Mouse (Mus musculus): ENCODE data around the gene Efhc1. TPM values are rescaled to one million over a fixed set of nuclear protein-coding genes. Genes with fewer than 3 reads are reported as not detected.

The Efhc1 gene
- polyA plus RNA-seq, 1 experiment from 2014 or later = 2.0 TPM

- DNase-seq (ENCODE audit: low spot score) (no peak), ATAC-seq (replicated peaks; ENCODE audit: low FRiP score, low read depth) (no peak)
- no peak overlapping the region for H3K4me2 ChIP-seq (ENCODE audit: low read length)
- peaks cover 10% of the 10 kb centered on the region; the same call in 1 of the 2 replicates for H3K36me3 ChIP-seq (ENCODE audit: insufficient read depth, low read length)
- no peaks in the 10 kb centered on the region for H3K9me3 ChIP-seq (replicated peaks; ENCODE audit: low read length)
- 83% methylated on average over 11 of the region's 11 CpGs for whole genome bisulfite sequencing
- no peaks in the 10 kb centered on the region for H3K4me1 ChIP-seq (replicated peaks; ENCODE audit: insufficient read depth, low read length)
- H3K4me3 ChIP-seq (replicated peaks; ENCODE audit: low read depth, low read length) = no peak overlapping the region
- TF ChIP-seq CTCF (IDR thresholded peaks at IDR 0.05; ENCODE audit: low read depth) = no peak
- no peaks in the 10 kb centered on the region for H3K27me3 ChIP-seq (ENCODE audit: insufficient read depth, low read length)
- no peak overlapping the region for H3K9ac ChIP-seq (ENCODE audit: low read depth, low read length)
- H3K27ac ChIP-seq = no peak overlapping the region
These were observed 81.8 kb downstream of the Efhc1 start for GRCm38 (mm10) chr1:21033065-21033791.

- Histone ChIP-seq H3K27ac (no peak overlapping the region), H3K36me3 (ENCODE audit: insufficient read depth, low read length) (peaks cover 10% of the 10 kb centered on the region; the same call in 1 of the 2 replicates), H3K4me2 (ENCODE audit: low read length) (no peak overlapping the region), H3K27me3 (ENCODE audit: insufficient read depth, low read length) (no peaks in the 10 kb centered on the region), H3K9me3 (replicated peaks; ENCODE audit: low read length) (no peaks in the 10 kb centered on the region), H3K4me1 (replicated peaks; ENCODE audit: insufficient read depth, low read length) (no peaks in the 10 kb centered on the region), H3K9ac (ENCODE audit: low read depth, low read length) (no peak overlapping the region), H3K4me3 (replicated peaks; ENCODE audit: low read depth, low read length) (no peak overlapping the region)
- ATAC-seq (replicated peaks; ENCODE audit: low FRiP score, low read depth) (no peak; the same call in 1 of the 2 replicates), DNase-seq (ENCODE audit: low spot score) (no peak)
- no peak for TF ChIP-seq CTCF (IDR thresholded peaks at IDR 0.05; ENCODE audit: low read depth)
These were observed 82.3 kb downstream of the Efhc1 start for GRCm38 (mm10) chr1:21033792-21034119.

- Histone ChIP-seq H3K9me3 (replicated peaks; ENCODE audit: low read length) (no peaks in the 10 kb centered on the region), H3K4me2 (ENCODE audit: low read length) (no peak overlapping the region), H3K9ac (ENCODE audit: low read depth, low read length) (no peak overlapping the region), H3K27me3 (ENCODE audit: insufficient read depth, low read length) (no peaks in the 10 kb centered on the region), H3K4me1 (replicated peaks; ENCODE audit: insufficient read depth, low read length) (no peaks in the 10 kb centered on the region), H3K27ac (no peak overlapping the region), H3K4me3 (replicated peaks; ENCODE audit: low read depth, low read length) (no peak overlapping the region), H3K36me3 (ENCODE audit: insufficient read depth, low read length) (peaks cover 10% of the 10 kb centered on the region; the same call in 1 of the 2 replicates)
- no peak for ATAC-seq (replicated peaks; ENCODE audit: low FRiP score, low read depth)
- TF ChIP-seq CTCF (IDR thresholded peaks at IDR 0.05; ENCODE audit: low read depth) = no peak
- no peak for DNase-seq (ENCODE audit: low spot score)
- WGBS = 81% methylated on average over 6 of the region's 6 CpGs
These were observed 84.5 kb downstream of the Efhc1 start for GRCm38 (mm10) chr1:21035878-21036277.

- Histone ChIP-seq H3K9me3 (replicated peaks; ENCODE audit: low read length) (no peaks in the 10 kb centered on the region), H3K4me3 (replicated peaks; ENCODE audit: low read depth, low read length) (no peak overlapping the region), H3K9ac (ENCODE audit: low read depth, low read length) (no peak overlapping the region), H3K4me2 (ENCODE audit: low read length) (no peak overlapping the region), H3K4me1 (replicated peaks; ENCODE audit: insufficient read depth, low read length) (no peaks in the 10 kb centered on the region), H3K36me3 (ENCODE audit: insufficient read depth, low read length) (peaks cover 10% of the 10 kb centered on the region; the same call in 1 of the 2 replicates), H3K27ac (no peak overlapping the region), H3K27me3 (ENCODE audit: insufficient read depth, low read length) (no peaks in the 10 kb centered on the region)
- no peak for DNase-seq (ENCODE audit: low spot score)
- no peak for TF ChIP-seq CTCF (IDR thresholded peaks at IDR 0.05; ENCODE audit: low read depth)
- 88% methylated on average over 6 of the region's 6 CpGs for WGBS
- ATAC-seq (replicated peaks; ENCODE audit: low FRiP score, low read depth) = no peak
These were observed 86.6 kb downstream of the Efhc1 start for GRCm38 (mm10) chr1:21037881-21038601.

- no peak for TF ChIP-seq CTCF (IDR thresholded peaks at IDR 0.05; ENCODE audit: low read depth)
- Histone ChIP-seq H3K36me3 (ENCODE audit: insufficient read depth, low read length) (peaks cover 10% of the 10 kb centered on the region; the same call in 1 of the 2 replicates), H3K4me1 (replicated peaks; ENCODE audit: insufficient read depth, low read length) (no peaks in the 10 kb centered on the region), H3K27ac (no peak overlapping the region), H3K9ac (ENCODE audit: low read depth, low read length) (no peak overlapping the region), H3K4me2 (ENCODE audit: low read length) (no peak overlapping the region), H3K9me3 (replicated peaks; ENCODE audit: low read length) (no peaks in the 10 kb centered on the region), H3K27me3 (ENCODE audit: insufficient read depth, low read length) (no peaks in the 10 kb centered on the region), H3K4me3 (replicated peaks; ENCODE audit: low read depth, low read length) (no peak overlapping the region)
- 100% methylated on average over 3 of the region's 3 CpGs for WGBS
- ATAC-seq (replicated peaks; ENCODE audit: low FRiP score, low read depth) = no peak
- DNase-seq (ENCODE audit: low spot score) = no peak
These were observed 88.1 kb downstream of the Efhc1 start for GRCm38 (mm10) chr1:21039564-21039963.

GRCm38 (mm10) chr1:21040173-21040572 is 88.7 kb downstream of the Efhc1 start:
- DNase-seq (ENCODE audit: low spot score) = no peak
- Histone ChIP-seq H3K4me1 (replicated peaks; ENCODE audit: insufficient read depth, low read length) (no peaks in the 10 kb centered on the region), H3K27ac (no peak overlapping the region), H3K36me3 (ENCODE audit: insufficient read depth, low read length) (peaks cover 10% of the 10 kb centered on the region; the same call in 1 of the 2 replicates), H3K4me2 (ENCODE audit: low read length) (no peak overlapping the region), H3K9ac (ENCODE audit: low read depth, low read length) (no peak overlapping the region), H3K4me3 (replicated peaks; ENCODE audit: low read depth, low read length) (no peak overlapping the region), H3K27me3 (ENCODE audit: insufficient read depth, low read length) (no peaks in the 10 kb centered on the region), H3K9me3 (replicated peaks; ENCODE audit: low read length) (no peaks in the 10 kb centered on the region)
- ATAC-seq (replicated peaks; ENCODE audit: low FRiP score, low read depth) = no peak
- TF ChIP-seq CTCF (IDR thresholded peaks at IDR 0.05; ENCODE audit: low read depth) = no peak
- 80% methylated on average over 7 of the region's 7 CpGs for WGBS

Other genes with a start within 250 kb of the Efhc1 start
- gene Il17a, start 220.7 kb upstream of the Efhc1 start, polyA plus RNA-seq (2015; fragmentation: Nextera tagmentation; extraction: Ambion mirVana) = not detected in 2 replicates
- gene Il17f, start 161.0 kb upstream of the Efhc1 start, polyA plus RNA-seq (2015; fragmentation: Nextera tagmentation; extraction: Ambion mirVana) = not detected in 2 replicates
- gene Mcm3, start 131.3 kb upstream of the Efhc1 start, polyA plus RNA-seq (2015; fragmentation: Nextera tagmentation; extraction: Ambion mirVana) = 68.5 and 84.4 TPM in 2 replicates
- gene Paqr8, start 61.0 kb upstream of the Efhc1 start, polyA plus RNA-seq (2015; fragmentation: Nextera tagmentation; extraction: Ambion mirVana) = 2.1 and 2.6 TPM in 2 replicates
- 7.2 and 8.5 TPM in 2 replicates for gene Tram2, start 127.6 kb downstream of the Efhc1 start, polyA plus RNA-seq (2015; fragmentation: Nextera tagmentation; extraction: Ambion mirVana)